Mouse (Mus musculus): Measurements from ENCODE around the gene Olfr766-ps1. TPM values are rescaled to one million over a fixed set of nuclear protein-coding genes. Genes with fewer than 3 reads are reported as not detected.
"Not testable (repeated sequence)": the region's sequence is repeated elsewhere in the genome, so short reads cannot be mapped to it uniquely, and the experiment has no call there.

The Olfr766-ps1 gene
- not detected in 2 replicates for polyA plus RNA-seq (2016; fragmentation: Nextera tagmentation; extraction: Ambion mirVana)

DNA sequence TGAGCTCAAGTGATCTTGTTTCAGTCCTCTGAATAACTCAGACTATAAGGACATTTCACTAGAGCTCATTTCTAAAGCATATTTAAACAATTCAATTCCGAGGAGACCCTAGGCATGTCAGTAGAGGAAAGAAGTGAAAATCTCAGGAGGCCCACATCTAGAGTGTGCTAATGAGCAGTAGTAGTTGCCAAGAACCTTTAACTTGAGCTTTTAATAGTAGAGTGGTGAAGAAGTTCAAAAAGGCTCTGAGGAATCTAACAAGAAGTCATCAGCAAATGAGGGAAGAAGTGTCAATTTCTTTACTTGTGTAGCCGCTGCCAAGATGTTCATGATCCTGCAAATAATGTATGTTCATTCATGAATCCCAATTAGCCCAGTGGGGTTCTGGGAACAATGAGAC, at the start of gene Olfr766-ps1:
Gene Olfr766-ps1, minus strand, starts transcription at position 101 of the 400 bp plus-strand sequence.
- DNase-seq (ENCODE audit: low spot score), result no peak
- WGBS, result 88% methylated on average over 2 of the region's 2 CpGs
- 0 out of 2 replicates have a peak, but pooled peaks cover 2% of the 10 kb centered on the region for H3K9me3 ChIP-seq (replicated peaks)

DNA sequence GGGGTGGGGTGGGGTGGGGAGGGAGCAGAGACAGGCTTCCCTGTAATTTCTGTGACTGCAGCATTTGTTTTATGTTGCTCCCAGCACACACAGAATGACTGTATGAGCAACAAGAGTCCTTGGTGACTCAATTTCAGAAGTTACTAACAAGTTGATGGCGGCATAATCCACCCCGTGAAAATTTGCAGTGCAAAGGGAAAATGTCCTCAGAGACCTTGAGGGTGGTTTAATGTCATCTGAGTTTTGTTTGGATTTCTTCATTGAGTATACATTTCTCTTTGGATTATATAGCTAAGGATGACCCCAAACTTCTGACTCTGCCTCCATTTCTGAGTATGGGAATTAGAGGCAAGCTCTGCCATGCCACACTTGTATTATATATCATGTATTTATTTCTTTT, 49.0 kb upstream of the Olfr766-ps1 start, which contains the start of gene Olfr769:
Gene Olfr769, minus strand, starts transcription at position 101 of the 400 bp plus-strand sequence.
- Histone ChIP-seq H3K4me3 (no peak within 1 kb of the TSS), H3K27ac (replicated peaks) (no peak within 1 kb of the TSS), H3K27me3 (ENCODE audit: low read depth, poor library complexity, severe bottlenecking) (no peaks in the 10 kb centered on the region), H3K36me3 (no peaks in the 10 kb centered on the region), H3K9me3 (replicated peaks) (no peaks in the 10 kb centered on the region), H3K4me1 (no peaks in the 10 kb centered on the region)
- no peak for DNase-seq (ENCODE audit: low spot score)
- 90% methylated on average over 2 of the region's 2 CpGs for WGBS

More for the DNA sequence above, at the start of gene Olfr766-ps1:
- Histone ChIP-seq H3K4me1 (no peaks in the 10 kb centered on the region), H3K4me3 (no peak within 1 kb of the TSS), H3K36me3 (no peaks in the 10 kb centered on the region), H3K27me3 (ENCODE audit: low read depth, poor library complexity, severe bottlenecking) (no peaks in the 10 kb centered on the region), H3K27ac (replicated peaks) (no peak within 1 kb of the TSS)

DNA sequence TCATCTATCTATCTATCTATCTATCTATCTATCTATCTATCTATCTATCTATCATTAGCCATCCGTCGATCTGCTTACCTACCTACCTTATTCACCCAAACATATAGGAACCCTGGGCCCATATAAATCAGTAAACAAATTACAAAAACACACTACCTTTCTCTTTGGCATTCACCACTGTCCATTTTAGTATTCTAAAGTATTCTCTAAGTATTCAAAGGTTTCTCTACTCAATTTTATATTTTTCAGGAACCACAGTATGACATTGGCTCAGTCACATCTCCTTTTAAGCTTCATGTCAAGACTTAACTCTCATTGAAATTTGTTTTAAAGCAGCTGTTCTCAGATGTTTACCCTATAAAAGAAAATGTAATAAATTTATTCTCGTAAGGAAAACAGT, 46.4 kb upstream of the Olfr766-ps1 start:
- Histone ChIP-seq H3K27ac (replicated peaks) (no peak overlapping the region), H3K4me3 (no peak overlapping the region), H3K36me3 (no peaks in the 10 kb centered on the region), H3K9me3 (replicated peaks) (no peaks in the 10 kb centered on the region), H3K4me1 (no peaks in the 10 kb centered on the region), H3K27me3 (ENCODE audit: low read depth, poor library complexity, severe bottlenecking) (no peaks in the 10 kb centered on the region)
- DNase-seq (ENCODE audit: low spot score), result no peak
- WGBS, result 93% methylated on average over 3 of the region's 3 CpGs

DNA sequence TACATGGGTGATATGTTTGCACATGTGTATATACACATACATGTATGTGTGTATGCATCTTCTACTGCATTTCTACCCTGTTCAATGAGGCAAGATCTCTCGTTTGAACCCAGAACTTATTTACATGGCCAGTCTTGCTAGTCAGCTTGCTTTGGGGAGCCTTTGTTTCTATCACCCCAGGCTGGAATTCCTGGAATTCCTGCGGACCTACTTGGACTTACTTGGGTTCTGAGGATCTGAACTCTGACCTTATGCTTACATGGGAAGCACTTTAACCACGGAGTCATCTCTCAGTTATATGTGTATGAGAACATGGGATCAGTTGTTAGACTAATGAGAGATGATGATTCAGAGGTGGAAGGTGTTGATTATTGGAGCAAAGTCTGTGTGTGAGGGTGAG, 32.5 kb upstream of the Olfr766-ps1 start:
- no peaks in the 10 kb centered on the region for H3K9me3 ChIP-seq (replicated peaks)
- WGBS, result 44% methylated on average over 3 of the region's 3 CpGs
- DNase-seq (ENCODE audit: low spot score), result no peak
- no peak overlapping the region for H3K4me3 ChIP-seq
- no peaks in the 10 kb centered on the region for H3K4me1 ChIP-seq
- no peak overlapping the region for H3K27ac ChIP-seq (replicated peaks)
- H3K36me3 ChIP-seq, result no peaks in the 10 kb centered on the region
- H3K27me3 ChIP-seq (ENCODE audit: low read depth, poor library complexity, severe bottlenecking), result no peaks in the 10 kb centered on the region

DNA sequence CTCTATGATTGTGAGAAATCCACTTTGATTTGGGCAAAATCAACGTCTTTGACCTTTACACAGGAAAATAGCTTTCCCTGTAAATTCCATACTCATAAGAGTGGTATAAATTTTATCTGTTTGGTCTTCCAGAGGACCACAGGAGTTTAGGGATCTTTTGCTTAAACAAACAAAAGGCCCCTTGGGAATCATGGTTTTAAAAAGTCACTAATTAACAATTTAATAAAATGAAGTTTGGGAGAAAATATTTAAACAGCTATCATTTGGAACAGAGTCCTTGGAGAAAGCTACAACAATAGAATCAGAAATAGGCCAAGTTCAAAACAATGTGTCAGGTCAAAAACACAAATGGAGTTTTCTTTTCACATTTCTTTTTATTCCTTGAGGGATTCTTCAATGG, 30.5 kb upstream of the Olfr766-ps1 start, which contains the start of gene Olfr768:
Gene Olfr768, minus strand, starts transcription at position 101 of the 400 bp plus-strand sequence.
- no peaks in the 10 kb centered on the region for H3K36me3 ChIP-seq
- no peaks in the 10 kb centered on the region for H3K4me1 ChIP-seq
- H3K9me3 ChIP-seq (replicated peaks), result no peaks in the 10 kb centered on the region
- H3K27ac ChIP-seq (replicated peaks), result no peak within 1 kb of the TSS
- DNase-seq (ENCODE audit: low spot score), result no peak
- 91% methylated on average over 1 of the region's 1 CpGs for WGBS
- H3K4me3 ChIP-seq, result no peak within 1 kb of the TSS
- H3K27me3 ChIP-seq (ENCODE audit: low read depth, poor library complexity, severe bottlenecking), result no peaks in the 10 kb centered on the region

DNA sequence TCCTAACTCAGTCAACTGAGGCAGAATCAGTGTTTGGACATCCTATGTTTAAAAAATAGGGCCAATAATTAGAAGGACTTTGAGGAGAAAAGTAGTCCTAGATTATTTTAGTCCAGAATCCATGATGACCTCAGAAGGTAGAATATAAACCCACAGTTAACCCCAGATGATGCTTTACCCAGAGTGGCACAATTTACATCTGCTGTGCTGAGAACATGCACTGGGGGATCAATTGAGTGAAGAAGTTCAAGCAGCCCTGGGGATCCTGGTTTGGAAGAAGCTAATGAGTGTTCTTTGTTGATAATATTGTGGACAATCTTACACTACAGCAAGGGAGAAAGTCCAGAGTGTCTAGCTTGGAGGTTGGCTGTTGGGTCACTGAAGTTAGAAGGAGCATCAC, 14.0 kb upstream of the Olfr766-ps1 start, which contains the start of gene Olfr767:
Gene Olfr767, minus strand, starts transcription at position 101 of the 400 bp plus-strand sequence.
- not testable (repeated sequence) for H3K9me3 ChIP-seq (replicated peaks); H3K4me1 ChIP-seq; DNase-seq (ENCODE audit: low spot score); H3K27ac ChIP-seq (replicated peaks); H3K36me3 ChIP-seq; H3K27me3 ChIP-seq (ENCODE audit: low read depth, poor library complexity, severe bottlenecking); H3K4me3 ChIP-seq

DNA sequence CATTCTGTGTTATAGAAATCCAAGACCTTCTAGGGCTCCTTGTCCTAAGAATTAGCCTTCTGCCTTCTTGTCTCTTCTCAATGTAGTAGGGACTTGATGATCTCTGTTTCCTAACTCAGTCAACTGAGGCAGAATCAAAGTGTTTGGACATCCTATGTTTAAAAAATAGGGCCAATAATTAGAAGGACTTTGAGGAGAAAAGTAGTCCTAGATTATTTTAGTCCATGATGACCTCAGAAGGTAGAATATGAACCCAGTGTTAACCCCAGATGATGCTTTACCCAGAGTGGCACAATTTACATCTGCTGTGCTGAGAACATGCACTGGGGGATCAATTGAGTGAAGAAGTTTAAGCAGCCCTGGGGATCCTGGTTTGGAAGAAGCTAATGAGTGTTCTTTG, 18.9 kb downstream of the Olfr766-ps1 start, which contains the start of gene Olfr765:
Gene Olfr765, minus strand, starts transcription at position 101 of the 400 bp plus-strand sequence.
- not testable (repeated sequence) for DNase-seq (ENCODE audit: low spot score); H3K36me3 ChIP-seq; H3K27ac ChIP-seq (replicated peaks); H3K27me3 ChIP-seq (ENCODE audit: low read depth, poor library complexity, severe bottlenecking); H3K4me3 ChIP-seq; H3K4me1 ChIP-seq; H3K9me3 ChIP-seq (replicated peaks)

DNA sequence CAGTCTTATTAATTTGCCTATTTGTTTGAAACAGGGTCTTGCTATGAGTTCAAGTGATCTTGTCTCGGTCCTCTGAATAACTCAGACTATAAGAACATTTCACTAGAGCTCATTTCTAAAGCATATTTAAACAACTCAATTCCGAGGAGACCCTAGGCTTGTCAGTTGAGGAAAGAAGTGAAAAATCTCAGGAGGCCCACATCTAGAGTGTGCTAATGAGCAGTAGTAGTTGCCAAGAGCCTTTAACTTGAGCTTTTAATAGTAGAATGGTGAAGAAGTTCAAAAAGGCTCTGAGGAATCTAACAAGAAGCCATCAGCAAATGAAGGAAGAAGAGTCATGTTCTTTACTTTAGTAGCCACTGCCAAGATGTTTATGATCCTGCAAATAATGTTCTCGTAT, 29.0 kb downstream of the Olfr766-ps1 start, which contains the start of gene Olfr764-ps1:
Gene Olfr764-ps1, minus strand, starts transcription at position 101 of the 400 bp plus-strand sequence.
- 78% methylated on average over 3 of the region's 3 CpGs for WGBS
- Histone ChIP-seq H3K27ac (replicated peaks) (no peak within 1 kb of the TSS), H3K4me1 (no peaks in the 10 kb centered on the region), H3K36me3 (no peaks in the 10 kb centered on the region), H3K27me3 (ENCODE audit: low read depth, poor library complexity, severe bottlenecking) (no peaks in the 10 kb centered on the region), H3K9me3 (replicated peaks) (no peaks in the 10 kb centered on the region), H3K4me3 (no peak within 1 kb of the TSS)
- DNase-seq (ENCODE audit: low spot score), result no peak

DNA sequence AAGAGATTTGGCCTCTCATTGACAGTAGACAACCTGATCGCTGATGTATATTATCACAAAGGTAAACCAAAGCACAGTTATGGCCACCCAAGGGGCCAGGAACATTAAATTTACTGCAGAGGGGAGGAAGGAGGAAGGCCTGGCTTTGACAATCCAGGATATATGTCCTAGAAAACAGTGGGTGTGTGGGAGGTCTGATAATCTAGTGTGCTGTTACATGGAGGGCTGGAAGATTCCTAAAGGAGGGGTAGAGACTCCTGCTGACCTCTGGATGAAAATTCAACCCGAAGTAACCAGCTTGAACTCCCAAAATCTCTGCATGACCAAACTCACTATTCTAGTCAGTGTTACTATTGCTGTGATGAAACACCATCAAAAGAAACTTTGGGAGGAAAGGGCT, 40.4 kb downstream of the Olfr766-ps1 start:
- 77% methylated on average over 2 of the region's 2 CpGs for WGBS
- H3K27ac ChIP-seq (replicated peaks), result no peak overlapping the region

DNA sequence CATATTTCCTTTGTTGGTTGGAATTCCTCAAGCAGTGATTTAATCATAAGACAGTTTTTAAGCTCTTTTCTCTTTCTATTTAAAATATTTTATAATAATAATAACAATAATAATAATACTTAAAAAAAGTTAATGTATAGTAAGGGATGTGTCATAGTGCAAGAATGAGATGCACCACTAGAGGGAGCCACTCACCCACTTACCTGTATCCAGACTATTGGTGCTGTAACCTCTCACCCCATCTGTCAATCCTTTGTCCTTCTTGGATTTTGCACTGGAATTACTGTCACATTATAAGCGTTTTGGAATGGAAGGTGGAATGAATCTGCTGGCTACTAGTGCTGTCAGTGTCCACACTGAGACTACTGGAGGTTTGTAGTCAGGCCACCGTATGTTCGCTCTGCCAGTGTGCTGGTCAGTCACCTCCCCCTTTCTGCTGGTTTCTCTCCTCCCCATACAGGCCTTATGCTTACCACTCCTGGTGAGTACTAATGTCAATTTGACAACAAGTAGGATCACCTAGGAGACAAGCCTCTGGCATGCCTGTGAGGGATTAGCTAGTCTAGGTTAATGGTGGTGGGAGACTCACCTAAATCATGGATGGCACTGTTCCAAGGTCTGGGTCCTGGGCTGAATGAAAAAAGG, 42.6 kb downstream of the Olfr766-ps1 start:
- H3K36me3 ChIP-seq, result no peaks in the 10 kb centered on the region
- DNase-seq (ENCODE audit: low spot score), result peak; percentile 41
- H3K27me3 ChIP-seq (ENCODE audit: low read depth, poor library complexity, severe bottlenecking), result no peaks in the 10 kb centered on the region
- no peaks in the 10 kb centered on the region for H3K9me3 ChIP-seq (replicated peaks)
- WGBS, result 69% methylated on average over 3 of the region's 3 CpGs
- H3K4me1 ChIP-seq, result no peaks in the 10 kb centered on the region
- no peak overlapping the region for H3K4me3 ChIP-seq
- H3K27ac ChIP-seq (replicated peaks), result no peak overlapping the region

More for the DNA sequence above, 40.4 kb downstream of the Olfr766-ps1 start:
- no peaks in the 10 kb centered on the region for H3K4me1 ChIP-seq
- H3K36me3 ChIP-seq, result no peaks in the 10 kb centered on the region
- no peak overlapping the region for H3K4me3 ChIP-seq
- no peak for DNase-seq (ENCODE audit: low spot score)
- H3K27me3 ChIP-seq (ENCODE audit: low read depth, poor library complexity, severe bottlenecking), result no peaks in the 10 kb centered on the region
- no peaks in the 10 kb centered on the region for H3K9me3 ChIP-seq (replicated peaks)

DNA sequence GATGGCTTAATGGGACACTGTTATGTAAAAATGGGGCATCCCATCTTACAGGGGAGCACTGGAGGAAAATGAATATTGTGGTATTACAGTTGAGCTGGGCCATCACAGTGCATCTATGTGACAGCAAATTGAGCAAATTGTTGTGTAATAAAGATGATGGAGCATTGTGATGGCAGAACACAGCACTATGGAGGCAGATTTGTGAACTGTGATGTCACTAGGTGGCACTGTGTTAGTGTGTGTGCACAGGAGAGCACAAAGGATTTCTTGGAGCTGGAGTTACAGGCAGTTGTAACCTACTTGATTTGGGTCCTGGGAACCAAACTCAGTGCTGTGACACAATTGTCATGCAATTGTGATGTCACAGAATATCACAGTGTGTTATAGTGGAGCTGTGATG, 45.5 kb downstream of the Olfr766-ps1 start:
- no peak for DNase-seq (ENCODE audit: low spot score)
- no peaks in the 10 kb centered on the region for H3K27me3 ChIP-seq (ENCODE audit: low read depth, poor library complexity, severe bottlenecking)
- no peak overlapping the region for H3K27ac ChIP-seq (replicated peaks)

DNA sequence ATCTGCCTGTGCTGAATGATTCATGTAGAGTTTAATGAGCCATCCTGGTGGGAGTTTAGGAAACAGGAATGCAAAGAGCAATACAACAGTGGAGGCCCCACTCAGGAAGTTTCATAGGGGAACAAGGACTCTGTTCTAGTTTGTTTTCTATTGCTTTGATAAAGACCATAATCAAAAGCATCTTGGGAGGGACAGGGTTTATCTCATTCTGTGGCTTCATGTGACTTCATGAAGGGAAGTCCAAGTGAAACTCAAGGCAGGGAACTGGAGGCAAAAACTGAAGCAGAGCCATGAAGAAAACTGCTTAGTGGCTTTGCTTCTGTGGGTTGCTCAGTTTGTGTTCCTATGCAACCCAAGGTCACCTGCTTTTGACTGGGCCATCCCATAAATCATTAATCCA, 54.3 kb downstream of the Olfr766-ps1 start:
- DNase-seq (ENCODE audit: low spot score), result no peak
- Histone ChIP-seq H3K36me3 (no peaks in the 10 kb centered on the region), H3K4me1 (no peaks in the 10 kb centered on the region), H3K27ac (replicated peaks) (no peak overlapping the region), H3K4me3 (no peak overlapping the region), H3K27me3 (ENCODE audit: low read depth, poor library complexity, severe bottlenecking) (no peaks in the 10 kb centered on the region), H3K9me3 (replicated peaks) (no peaks in the 10 kb centered on the region)

More for the DNA sequence above, 45.5 kb downstream of the Olfr766-ps1 start:
- Histone ChIP-seq H3K36me3 (no peaks in the 10 kb centered on the region), H3K4me3 (no peak overlapping the region), H3K4me1 (no peaks in the 10 kb centered on the region), H3K9me3 (replicated peaks) (no peaks in the 10 kb centered on the region)
